Mouse (Mus musculus): ENCODE data around the gene Tdgf1. TPM values are rescaled to one million over a fixed set of nuclear protein-coding genes. Genes with fewer than 3 reads are reported as not detected.

The Tdgf1 gene
- total RNA-seq, 2 experiments from 2014 or later, result 0.42 to 0.53 TPM

GRCm38 (mm10) chr9:110931573-110931972, 14.4 kb downstream of the Tdgf1 start:
- intact Hi-C loops (cut with DNase I), result no loop called here

GRCm38 (mm10) chr9:110922759-110923158, 23.2 kb downstream of the Tdgf1 start:
- intact Hi-C loops (cut with DNase I), result no loop called here
- DNase-seq (ENCODE audit: low spot score in 2 of 2), result peak; percentile 68 to 79

More at GRCm38 (mm10) chr9:110931573-110931972, 14.4 kb downstream of the Tdgf1 start:
- no peak for DNase-seq (ENCODE audit: low spot score in 2 of 2)

GRCm38 (mm10) chr9:110920665-110921419, 25.1 kb downstream of the Tdgf1 start:
- intact Hi-C loops (cut with DNase I), result no loop called here
- no peak for DNase-seq (ENCODE audit: low spot score in 2 of 2)

- intact Hi-C loops (cut with DNase I), result no loop called here
- DNase-seq (ENCODE audit: low spot score in 2 of 2), result no peak
These were observed 29.2 kb downstream of the Tdgf1 start, which contains the start of gene Fam240a for GRCm38 (mm10) chr9:110916786-110917185. Fam240a (minus strand) TSS chr9:110916861.

GRCm38 (mm10) chr9:110915466-110915865, 30.5 kb downstream of the Tdgf1 start:
- intact Hi-C loops (cut with DNase I), result no loop called here
- no peak for DNase-seq (ENCODE audit: low spot score in 2 of 2)

GRCm38 (mm10) chr9:110914631-110915236, 31.2 kb downstream of the Tdgf1 start:
- intact Hi-C loops (cut with DNase I), result no loop called here
- DNase-seq (ENCODE audit: low spot score in 2 of 2), result no peak

- intact Hi-C loops (cut with DNase I), result no loop called here
- no peak for DNase-seq (ENCODE audit: low spot score in 2 of 2)
These were observed 36.5 kb downstream of the Tdgf1 start for GRCm38 (mm10) chr9:110909371-110909967.

GRCm38 (mm10) chr9:110908631-110909016, 37.3 kb downstream of the Tdgf1 start:
- DNase-seq (ENCODE audit: low spot score in 2 of 2), result no peak
- intact Hi-C loops (cut with DNase I), result no loop called here

- intact Hi-C loops (cut with DNase I), result no loop called here
- DNase-seq (ENCODE audit: low spot score in 2 of 2), result no peak
These were observed 37.9 kb downstream of the Tdgf1 start for GRCm38 (mm10) chr9:110907838-110908630.

- DNase-seq (ENCODE audit: low spot score in 2 of 2), result no peak
- intact Hi-C loops (cut with DNase I), result no loop called here
These were observed 38.6 kb downstream of the Tdgf1 start for GRCm38 (mm10) chr9:110907201-110907837.

- no peak for DNase-seq (ENCODE audit: low spot score in 2 of 2)
- intact Hi-C loops (cut with DNase I), result no loop called here
These were observed 43.7 kb downstream of the Tdgf1 start for GRCm38 (mm10) chr9:110902271-110902670.

- intact Hi-C loops (cut with DNase I), result no loop called here
These were observed 44.8 kb downstream of the Tdgf1 start for GRCm38 (mm10) chr9:110901204-110901603.

GRCm38 (mm10) chr9:110899451-110900008, 46.4 kb downstream of the Tdgf1 start:
- intact Hi-C loops (cut with DNase I), result no loop called here

More at GRCm38 (mm10) chr9:110901204-110901603, 44.8 kb downstream of the Tdgf1 start:
- no peak for DNase-seq (ENCODE audit: low spot score in 2 of 2)

GRCm38 (mm10) chr9:110896595-110896994, 49.4 kb downstream of the Tdgf1 start:
- intact Hi-C loops (cut with DNase I), result no loop called here
- no peak for DNase-seq (ENCODE audit: low spot score in 2 of 2)

More at GRCm38 (mm10) chr9:110899451-110900008, 46.4 kb downstream of the Tdgf1 start:
- DNase-seq (ENCODE audit: low spot score in 2 of 2), result no peak

- intact Hi-C loops (cut with DNase I), result no loop called here
- no peak for DNase-seq (ENCODE audit: low spot score in 2 of 2)
These were observed 50.0 kb downstream of the Tdgf1 start for GRCm38 (mm10) chr9:110895994-110896393.

GRCm38 (mm10) chr9:110895507-110895906, 50.5 kb downstream of the Tdgf1 start:
- no peak for DNase-seq (ENCODE audit: low spot score in 2 of 2)
- intact Hi-C loops (cut with DNase I), result no loop called here

- no peak for DNase-seq (ENCODE audit: low spot score in 2 of 2)
- intact Hi-C loops (cut with DNase I), result no loop called here
These were observed 52.5 kb downstream of the Tdgf1 start for GRCm38 (mm10) chr9:110893429-110893828.

- intact Hi-C loops (cut with DNase I), result no loop called here
- DNase-seq (ENCODE audit: low spot score in 2 of 2), result no peak
These were observed 53.4 kb downstream of the Tdgf1 start for GRCm38 (mm10) chr9:110892552-110892951.

Measured in left cerebral cortex, postnatal 14 days (tissue).